Mouse (Mus musculus): ENCODE results near the gene Vmn1r148.
"Not testable (repeated sequence)": the region's sequence is repeated elsewhere in the genome, so short reads cannot be mapped to it uniquely, and the experiment has no call there.

Gene Vmn1r148

GRCm38 (mm10) chr7:22413283-22413682, at the start of gene Vmn1r148:
TSS of gene Vmn1r148 (plus strand) at chr7:22413583.
- DNase-seq (ENCODE audit: extremely low read depth, low read depth): not testable (repeated sequence)

- DNase-seq (ENCODE audit: extremely low read depth, low read depth): not testable (repeated sequence)
Observed at GRCm38 (mm10) chr7:22370939-22371338, 42.4 kb upstream of the Vmn1r148 start, which contains the start of gene Gm8660. TSS of gene Gm8660 (minus strand) at chr7:22371039.

GRCm38 (mm10) chr7:22438129-22438528, 24.7 kb downstream of the Vmn1r148 start, which contains the start of gene Vmn1r149:
TSS of gene Vmn1r149 (minus strand) at chr7:22438229.
- DNase-seq (ENCODE audit: extremely low read depth, low read depth): not testable (repeated sequence)

- DNase-seq (ENCODE audit: extremely low read depth, low read depth): not testable (repeated sequence)
Observed at GRCm38 (mm10) chr7:22463975-22464374, 50.6 kb downstream of the Vmn1r148 start, which contains the start of gene Gm10665. TSS of gene Gm10665 (minus strand) at chr7:22464075.
